Mouse (Mus musculus) hindbrain, embryonic 15.5 days (tissue): ENCODE results near the gene Slx1b. TPM values are rescaled to one million over a fixed set of nuclear protein-coding genes. Genes with fewer than 3 reads are reported as not detected.

Source experiments
- ATAC-seq: fragments of 200-750 bp; cut with Nextera tagmentation; 2 replicates; pipeline ENCODE4 v1.8.0; 2017; ENCODE audit warnings: low read depth, moderate number of reproducible peaks, moderate TSS enrichment; ENCODE audit not compliant: low FRiP score
- H3K27ac ChIP-seq: fragments of 300-500 bp; sonication (generic); replicated peaks from 2 replicates; pipeline ENCODE4 v1.5.1; 2015; ENCODE audit warnings: mild to moderate bottlenecking, inconsistent platforms
- H3K27me3 ChIP-seq: fragments of 300-500 bp; sonication (generic); 2 replicates; pipeline ENCODE4 v1.6.1; 2015; ENCODE audit warnings: control low read depth, inconsistent platforms
- H3K36me3 ChIP-seq: fragments of 300-500 bp; sonication (generic); 2 replicates; pipeline ENCODE4 v1.6.1; 2015; ENCODE audit warnings: control low read depth, inconsistent platforms
- H3K4me1 ChIP-seq: fragments of 300-500 bp; sonication (generic); replicated peaks from 2 replicates; pipeline ENCODE4 v1.6.1; 2015; ENCODE audit warnings: control low read depth, inconsistent platforms
- H3K4me2 ChIP-seq: fragments of 300-500 bp; sonication (generic); 2 replicates; pipeline ENCODE4 v1.6.1; 2015; ENCODE audit warnings: moderate library complexity, mild to moderate bottlenecking, inconsistent platforms
- H3K4me3 ChIP-seq: fragments of 300-500 bp; sonication (generic); 2 replicates; pipeline ENCODE4 v1.5.1; 2015; ENCODE audit warnings: mild to moderate bottlenecking, inconsistent platforms
- H3K9ac ChIP-seq: fragments of 300-500 bp; sonication (generic); 2 replicates; pipeline ENCODE4 v1.6.1; 2015; ENCODE audit warnings: inconsistent platforms
- H3K9me3 ChIP-seq: fragments of 300-500 bp; sonication (generic); 2 replicates; pipeline ENCODE4 v1.6.1; 2016; ENCODE audit warnings: control low read depth, inconsistent platforms
- WGBS: fragments of 180-500 bp; shearing (Covaris S2); methylation state at CpG from one replicate; pipeline ENCODE4 v1.1.7; 2015; 5-methylcytosine and 5-hydroxymethylcytosine counted together
- polyA plus RNA-seq: library from polyadenylated mRNA; unstranded; fragments of >200 nt; fragmentation: Nextera tagmentation; extraction: Ambion mirVana; gene quantifications from 2 replicates; pipeline ENCODE4 v1.2.1, GENCODE M21; 2015

Gene Slx1b
- polyA plus RNA-seq, 1 experiment from 2014 or later = 16.7 TPM

DNA sequence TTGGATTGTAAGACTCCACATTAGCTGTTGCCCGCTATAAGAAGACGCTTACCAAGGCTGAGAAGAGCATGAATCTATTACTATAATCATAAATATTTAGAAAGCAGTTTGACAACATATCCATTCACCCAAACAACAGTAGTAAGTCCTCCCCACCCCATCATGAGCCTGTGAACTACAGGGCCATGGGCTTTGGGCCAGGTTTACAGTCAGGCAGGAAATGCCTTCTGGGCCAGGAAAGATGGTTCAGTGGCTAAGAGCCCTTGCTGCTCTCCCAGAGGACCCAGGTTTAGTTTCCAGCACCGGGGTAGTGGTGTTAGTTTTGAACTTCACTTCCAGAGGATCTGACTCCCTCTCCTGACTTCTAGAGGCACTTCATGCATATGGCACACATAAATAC, 22.0 kb upstream of the Slx1b start:
- Histone ChIP-seq H3K4me1 (no peaks in the 10 kb centered on the region), H3K4me2 (no peak overlapping the region), H3K27me3 (no peaks in the 10 kb centered on the region), H3K36me3 (no peaks in the 10 kb centered on the region), H3K4me3 (no peak overlapping the region), H3K27ac (no peak overlapping the region), H3K9me3 (no peaks in the 10 kb centered on the region), H3K9ac (no peak overlapping the region)
- ATAC-seq = no peak
- 85% methylated on average over 3 of the region's 3 CpGs for WGBS

GRCm38 (mm10) chr7:126715679-126716078, 20.1 kb upstream of the Slx1b start:
- H3K27ac ChIP-seq = no peak overlapping the region
- H3K4me3 ChIP-seq = no peak overlapping the region
- no peaks in the 10 kb centered on the region for H3K27me3 ChIP-seq
- H3K4me1 ChIP-seq = no peaks in the 10 kb centered on the region
- WGBS = 87% methylated on average over 4 of the region's 4 CpGs
- ATAC-seq = no peak
- H3K9ac ChIP-seq = no peak overlapping the region
- no peak overlapping the region for H3K4me2 ChIP-seq
- no peaks in the 10 kb centered on the region for H3K36me3 ChIP-seq
- H3K9me3 ChIP-seq = no peaks in the 10 kb centered on the region

- H3K9ac ChIP-seq = no peak overlapping the region
- no peaks in the 10 kb centered on the region for H3K27me3 ChIP-seq
- no peak overlapping the region for H3K4me2 ChIP-seq
- no peaks in the 10 kb centered on the region for H3K9me3 ChIP-seq
- WGBS = 84% methylated on average over 3 of the region's 3 CpGs
- ATAC-seq = no peak
- H3K27ac ChIP-seq = no peak overlapping the region
- H3K36me3 ChIP-seq = no peaks in the 10 kb centered on the region
- H3K4me1 ChIP-seq = no peaks in the 10 kb centered on the region
- no peak overlapping the region for H3K4me3 ChIP-seq
Measured at GRCm38 (mm10) chr7:126711910-126712309, 16.3 kb upstream of the Slx1b start.

- H3K4me1 ChIP-seq = peaks cover 2% of the 10 kb centered on the region
- H3K27ac ChIP-seq = no peak overlapping the region
- WGBS = 77% methylated on average over 4 of the region's 4 CpGs
- no peaks in the 10 kb centered on the region for H3K9me3 ChIP-seq
- H3K27me3 ChIP-seq = no peaks in the 10 kb centered on the region
- no peaks in the 10 kb centered on the region for H3K36me3 ChIP-seq
- H3K4me3 ChIP-seq = no peak overlapping the region
- H3K4me2 ChIP-seq = no peak overlapping the region
- ATAC-seq = no peak
- H3K9ac ChIP-seq = no peak overlapping the region
Measured at GRCm38 (mm10) chr7:126710266-126710665, 14.7 kb upstream of the Slx1b start.

DNA sequence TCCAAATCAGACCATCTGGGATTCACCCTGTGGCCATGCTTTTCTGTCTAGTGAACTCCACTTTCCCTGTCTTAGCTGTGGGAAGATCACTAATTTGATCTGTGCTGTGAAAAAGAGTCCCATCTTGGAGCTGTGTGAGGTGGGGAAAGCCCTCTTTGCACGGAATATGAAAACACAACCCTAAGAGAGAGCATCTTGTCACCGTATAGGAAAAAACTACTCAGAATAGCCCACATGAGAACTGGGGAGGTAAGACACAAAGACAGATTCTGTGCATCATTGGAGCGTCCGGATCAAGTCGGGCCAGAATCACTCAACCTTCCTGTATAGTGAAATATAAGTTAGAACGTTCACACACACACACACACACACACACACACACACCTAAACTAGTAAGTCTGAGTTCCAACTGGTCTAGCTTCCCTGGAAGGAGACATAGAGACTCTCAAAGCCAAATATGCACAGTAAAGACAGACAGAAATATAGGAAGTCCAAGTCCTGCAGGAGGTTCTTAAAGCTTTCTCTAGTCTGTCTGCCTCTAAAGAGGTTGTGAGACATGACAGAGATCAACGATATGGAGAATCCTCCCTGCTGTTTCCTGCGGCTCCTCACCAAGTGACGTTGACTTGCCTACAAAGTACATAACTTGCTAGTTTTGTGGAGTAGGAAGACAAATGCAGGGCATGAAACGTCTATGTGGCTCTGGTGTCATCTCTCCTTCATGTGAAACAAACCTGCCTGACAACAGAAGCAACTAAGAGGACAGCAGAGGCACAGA, 12.8 kb upstream of the Slx1b start:
- Histone ChIP-seq H3K27ac (no peak overlapping the region), H3K36me3 (no peaks in the 10 kb centered on the region), H3K27me3 (no peaks in the 10 kb centered on the region), H3K9me3 (no peaks in the 10 kb centered on the region), H3K9ac (no peak overlapping the region), H3K4me2 (no peak overlapping the region), H3K4me3 (no peak overlapping the region), H3K4me1 (peaks cover 18% of the 10 kb centered on the region)
- 83% methylated on average over 10 of the region's 10 CpGs for WGBS
- ATAC-seq = no peak

DNA sequence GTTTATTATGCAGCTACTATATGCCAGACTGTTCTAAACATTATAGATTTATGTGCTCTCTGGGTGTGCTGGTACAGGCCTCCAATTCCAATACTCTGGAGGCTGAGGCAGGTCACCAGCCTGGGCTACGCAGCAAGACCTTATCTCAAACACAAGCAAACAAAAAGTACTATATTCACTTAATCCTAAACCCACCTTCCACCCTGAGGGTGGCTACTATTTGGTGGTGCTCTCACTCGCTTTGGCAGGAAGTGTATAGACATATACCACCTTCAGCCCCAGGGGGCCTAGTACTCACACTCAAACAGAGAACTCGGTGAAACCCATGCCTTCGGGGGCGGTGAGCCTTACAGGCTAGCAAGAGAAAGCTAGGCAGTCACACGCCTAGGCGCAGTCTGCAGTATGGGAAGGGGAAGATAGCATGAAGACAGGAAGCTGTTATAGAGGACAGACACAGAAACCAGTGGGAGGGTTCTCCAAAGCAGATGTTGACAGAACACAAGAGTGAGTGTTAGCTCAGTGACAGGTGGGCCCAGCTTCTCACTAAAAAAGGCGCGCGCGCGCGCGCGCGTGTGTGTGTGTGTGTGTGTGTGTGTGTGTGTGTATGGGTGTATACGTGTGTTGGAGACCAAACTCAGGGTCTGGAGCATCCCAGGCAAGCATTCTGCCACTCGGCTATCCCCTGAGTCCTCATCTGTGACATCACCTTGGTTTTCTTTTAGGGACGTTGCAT, 12.0 kb upstream of the Slx1b start, which contains the start of gene Coro1a:
Gene Coro1a, minus strand, starts transcription at position 346 of the 733 bp plus-strand sequence.
- no peak within 1 kb of the TSS for H3K4me3 ChIP-seq
- H3K4me2 ChIP-seq = no peak within 1 kb of the TSS
- 91% methylated on average over 19 of the region's 19 CpGs for WGBS
- no peaks in the 10 kb centered on the region for H3K27me3 ChIP-seq
- peaks cover 25% of the 10 kb centered on the region for H3K4me1 ChIP-seq
- no peaks in the 10 kb centered on the region for H3K36me3 ChIP-seq
- H3K27ac ChIP-seq = no peak within 1 kb of the TSS
- ATAC-seq = no peak
- no peaks in the 10 kb centered on the region for H3K9me3 ChIP-seq
- H3K9ac ChIP-seq = no peak within 1 kb of the TSS

DNA sequence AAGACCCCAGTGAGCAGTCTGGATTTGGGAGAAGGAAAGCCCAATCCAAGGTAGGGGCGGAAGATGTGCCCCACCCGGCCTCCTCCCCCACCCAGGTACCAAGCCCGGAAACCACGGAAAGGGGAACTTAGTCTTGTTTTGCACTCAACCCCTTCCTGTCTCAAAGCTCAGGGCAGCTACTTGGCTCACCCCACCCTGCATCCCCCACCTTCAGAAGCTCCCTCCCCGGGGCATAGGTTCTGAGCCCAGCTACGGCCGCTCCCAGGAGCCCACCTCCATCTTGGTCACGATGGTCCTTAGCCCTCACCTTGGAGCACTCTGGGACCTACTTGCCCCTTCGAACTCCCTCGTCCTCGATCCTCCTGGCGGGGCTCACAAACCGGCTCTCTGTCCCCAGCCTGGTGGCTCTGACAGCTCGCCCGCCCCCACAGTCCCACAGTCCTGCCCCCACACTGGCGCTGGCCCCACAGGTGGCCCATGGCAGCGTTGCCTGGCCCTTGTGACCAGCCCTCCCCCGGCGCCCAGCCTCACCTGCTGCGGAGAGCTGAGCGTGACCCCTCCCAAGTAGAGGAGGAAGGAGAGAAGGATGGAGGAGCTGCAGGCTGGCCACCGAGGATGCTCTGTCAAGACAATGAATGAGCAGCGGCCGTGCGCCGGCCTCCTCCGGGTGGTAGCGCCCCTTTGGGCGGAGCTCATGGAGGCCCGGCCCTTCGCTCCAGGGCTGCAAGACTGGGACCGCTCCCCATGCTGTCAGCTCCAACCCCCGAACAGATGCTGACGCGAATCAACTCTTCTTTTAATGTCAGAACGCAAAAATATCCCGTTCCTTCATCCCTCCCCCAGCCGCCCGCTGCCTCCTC, 8.8 kb upstream of the Slx1b start:
- Histone ChIP-seq H3K4me1 (peaks cover 47% of the 10 kb centered on the region), H3K9me3 (no peaks in the 10 kb centered on the region), H3K4me3 (peak overlapping the region; percentile 90), H3K4me2 (peak overlapping the region; percentile 73), H3K27ac (peak overlapping the region; percentile 91), H3K27me3 (no peaks in the 10 kb centered on the region), H3K36me3 (peaks cover 2% of the 10 kb centered on the region; the same call in 1 of the 2 replicates), H3K9ac (peak overlapping the region; percentile 93)
- peak; percentile 86 for ATAC-seq
- 1% methylated on average over 39 of the region's 39 CpGs for WGBS

DNA sequence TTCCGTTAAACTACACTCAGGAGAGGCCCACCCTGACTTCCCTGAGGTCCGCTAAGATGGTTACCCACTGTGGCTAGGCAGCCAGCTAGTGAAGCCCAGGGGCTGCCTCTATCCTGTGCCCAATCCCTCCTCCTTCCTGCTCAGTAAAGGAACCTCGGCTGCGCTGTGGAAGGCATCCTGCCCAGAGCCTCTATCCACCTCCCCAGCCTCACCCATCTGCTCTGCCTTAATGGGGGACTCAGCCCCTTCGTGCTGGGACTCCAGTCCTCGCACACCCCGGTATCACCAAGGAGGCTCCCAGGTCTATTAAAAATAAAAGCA, 8.1 kb upstream of the Slx1b start:
- H3K4me2 ChIP-seq = peak overlapping the region; percentile 73
- peak overlapping the region; percentile 90 for H3K4me3 ChIP-seq
- peaks cover 6% of the 10 kb centered on the region for H3K36me3 ChIP-seq
- H3K27me3 ChIP-seq = no peaks in the 10 kb centered on the region
- H3K9me3 ChIP-seq = no peaks in the 10 kb centered on the region
- peak; percentile 9; the same call in 1 of the 2 replicates for ATAC-seq
- H3K4me1 ChIP-seq = peaks cover 47% of the 10 kb centered on the region
- peak overlapping the region; percentile 93 for H3K9ac ChIP-seq
- H3K27ac ChIP-seq = peak overlapping the region; percentile 91
- 14% methylated on average over 7 of the region's 7 CpGs for WGBS

DNA sequence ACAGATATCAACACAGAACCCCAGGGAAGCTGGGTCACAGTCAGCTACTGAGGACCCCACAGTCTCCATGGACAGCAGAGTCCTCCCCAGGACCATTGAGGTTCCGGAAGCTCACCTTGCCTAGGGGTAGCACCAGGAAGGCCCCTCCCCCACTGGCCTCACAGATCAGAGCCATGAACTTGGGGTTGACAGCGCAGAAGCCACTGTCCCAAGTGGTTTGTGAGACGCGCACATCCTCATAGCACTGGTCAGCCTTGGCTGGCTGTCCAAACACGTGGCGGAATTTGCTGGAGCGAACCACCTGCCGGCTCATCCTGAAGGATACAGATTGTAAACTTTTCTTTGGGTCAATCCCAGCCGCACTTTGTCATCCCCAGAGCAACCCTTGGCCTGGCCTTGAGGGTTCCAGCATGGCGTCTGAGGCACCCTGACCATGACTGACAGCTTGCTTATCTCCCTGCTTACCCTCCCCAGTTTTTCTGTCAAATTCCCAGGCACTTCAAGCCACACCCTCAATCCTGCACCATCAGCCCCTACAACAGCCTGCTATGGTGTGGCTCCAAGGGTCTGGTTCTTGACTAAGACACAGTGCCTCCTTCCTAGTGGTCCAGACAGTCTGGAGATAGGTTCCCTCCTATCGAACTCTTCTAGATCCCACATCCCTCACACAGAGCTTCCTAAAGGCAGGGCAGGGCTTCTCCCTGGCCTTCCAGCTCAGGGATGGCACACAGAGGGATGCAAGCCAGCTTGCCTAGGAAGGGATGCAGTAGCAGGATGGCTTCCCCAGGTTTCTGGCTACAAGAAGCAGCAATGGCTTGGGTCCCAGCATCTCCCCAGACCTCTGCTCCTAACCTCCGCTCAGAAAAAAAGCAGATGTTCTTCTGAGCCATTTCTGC, 7.5 kb upstream of the Slx1b start:
- 78% methylated on average over 12 of the region's 12 CpGs for WGBS
- H3K4me3 ChIP-seq = peak overlapping the region; percentile 90
- H3K36me3 ChIP-seq = peaks cover 6% of the 10 kb centered on the region
- H3K4me2 ChIP-seq = peak overlapping the region; percentile 73
- peak overlapping the region; percentile 93 for H3K9ac ChIP-seq
- no peaks in the 10 kb centered on the region for H3K27me3 ChIP-seq
- H3K4me1 ChIP-seq = peaks cover 47% of the 10 kb centered on the region
- no peak for ATAC-seq
- H3K9me3 ChIP-seq = no peaks in the 10 kb centered on the region
- H3K27ac ChIP-seq = peak overlapping the region; percentile 91

DNA sequence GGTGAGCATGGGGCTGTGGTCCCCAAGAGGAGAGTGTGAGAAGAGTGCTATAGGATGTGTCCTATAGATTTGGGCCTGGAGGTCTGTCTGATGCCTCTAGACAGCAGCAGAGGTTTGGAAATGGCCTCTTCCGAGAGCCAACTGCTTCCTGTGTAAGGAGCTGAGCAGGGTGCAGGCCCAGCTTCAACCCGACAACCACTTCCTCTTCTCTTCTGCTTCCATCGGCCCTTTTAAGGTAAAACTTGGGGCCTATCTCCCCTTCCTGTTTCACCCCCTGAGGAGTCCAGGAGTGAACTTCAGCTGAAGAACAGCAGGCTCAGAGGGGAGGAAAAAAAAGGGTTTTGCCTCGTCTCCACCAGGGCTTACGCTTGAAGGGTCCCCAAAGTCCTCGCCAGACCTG, 6.8 kb upstream of the Slx1b start:
- peaks cover 6% of the 10 kb centered on the region for H3K36me3 ChIP-seq
- no peaks in the 10 kb centered on the region for H3K27me3 ChIP-seq
- peak overlapping the region; percentile 73 for H3K4me2 ChIP-seq
- peaks cover 53% of the 10 kb centered on the region for H3K4me1 ChIP-seq
- WGBS = 86% methylated on average over 6 of the region's 6 CpGs
- no peaks in the 10 kb centered on the region for H3K9me3 ChIP-seq
- no peak overlapping the region for H3K9ac ChIP-seq
- ATAC-seq = no peak
- no peak overlapping the region for H3K27ac ChIP-seq
- H3K4me3 ChIP-seq = peak overlapping the region; percentile 90
